ENCODE assay signal across 26 mouse cellular contexts in the genomic region with DNA sequence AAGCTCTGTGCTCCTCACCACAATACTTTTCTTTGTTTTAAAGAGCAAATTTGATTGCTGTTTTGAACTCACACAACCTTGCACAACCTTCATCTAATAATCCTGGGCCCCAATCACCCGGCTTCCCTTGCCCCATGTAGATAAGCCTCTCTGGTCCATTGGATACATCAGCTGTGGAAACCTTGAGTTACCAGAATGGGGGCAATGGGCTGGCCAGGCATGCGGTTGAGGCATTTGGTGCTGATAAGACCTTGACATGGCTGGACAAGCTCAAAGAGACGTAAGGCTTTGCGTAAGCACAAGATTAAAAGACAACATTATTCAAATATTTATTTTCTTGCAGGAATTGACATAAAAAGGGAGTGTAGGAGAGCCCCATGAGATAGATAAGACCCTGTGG.
"Had no signal": no experiment of that assay in that cellular context is flagged by ENCODE, and none has a peak within 500 bp of the region (broad histone marks: within the 10 kb centered on the region; RNA-seq: fewer than 3 reads in every experiment).

No protein-coding gene starts in this region.

- ATAC-seq: inflammation-experienced regulatory T-cells, adult 6 months; intestine, embryonic 16.5 days; liver, postnatal 0 days; lung, postnatal 0 days; midbrain, embryonic 13.5 days; midbrain, embryonic 16.5 days had no signal

- H3K9me3 ChIP-seq: limb, embryonic 12.5 days; limb, embryonic 15.5 days; megakaryocyte, embryonic 14.5 days; midbrain, embryonic 10.5 days; midbrain, embryonic 13.5 days; neural tube, embryonic 13.5 days had no signal

- H3K4me3 ChIP-seq: limb, embryonic 12.5 days; limb, embryonic 15.5 days; megakaryocyte, embryonic 14.5 days; midbrain, embryonic 10.5 days; midbrain, embryonic 13.5 days; myocyte; neural tube, embryonic 13.5 days had no signal

- DNase-seq: kidney, adult 18-20 months; kidney, adult 9 months; kidney, postnatal 14 days; kidney, postnatal 4 days; left cerebral cortex, postnatal 4 days; liver, postnatal 0 days; lung, embryonic 14.5 days; lung, postnatal 36 days; retina, postnatal 1 day; right cerebral cortex, postnatal 25 days; spleen, adult 18-20 months; thymus, adult 18-20 months; thymus, postnatal 36 days had no signal

- H3K4me2 ChIP-seq: limb, embryonic 12.5 days; limb, embryonic 15.5 days; liver, embryonic 11.5 days; lung, embryonic 14.5 days; midbrain, embryonic 13.5 days; neural tube, embryonic 13.5 days had no signal

- H3K9ac ChIP-seq: limb, embryonic 12.5 days; limb, embryonic 15.5 days; liver, embryonic 14.5 days; liver, postnatal 0 days; lung, embryonic 14.5 days; midbrain, embryonic 13.5 days; neural tube, embryonic 13.5 days had no signal

- H3K36me3 ChIP-seq: limb, embryonic 12.5 days; limb, embryonic 15.5 days; midbrain, embryonic 10.5 days; midbrain, embryonic 13.5 days; neural tube, embryonic 13.5 days had no signal

- H3K27me3 ChIP-seq: limb, embryonic 12.5 days; limb, embryonic 15.5 days; megakaryocyte, embryonic 14.5 days; midbrain, embryonic 13.5 days; neural tube, embryonic 13.5 days had no signal

- H3K4me1 ChIP-seq: megakaryocyte, embryonic 14.5 days had no signal

- H3K27ac ChIP-seq: limb, embryonic 12.5 days; limb, embryonic 15.5 days; liver, embryonic 14.5 days; midbrain, embryonic 10.5 days; midbrain, embryonic 13.5 days; neural tube, embryonic 13.5 days had no signal
